Mouse (Mus musculus): ENCODE measurements at regions not wholly inside any gene's neighbourhood (a gene's known extent, or its start where the extent isn't known, plus 50 kb on each side); places are given as distances from the start of the nearest gene placed in this dataset.

DNA sequence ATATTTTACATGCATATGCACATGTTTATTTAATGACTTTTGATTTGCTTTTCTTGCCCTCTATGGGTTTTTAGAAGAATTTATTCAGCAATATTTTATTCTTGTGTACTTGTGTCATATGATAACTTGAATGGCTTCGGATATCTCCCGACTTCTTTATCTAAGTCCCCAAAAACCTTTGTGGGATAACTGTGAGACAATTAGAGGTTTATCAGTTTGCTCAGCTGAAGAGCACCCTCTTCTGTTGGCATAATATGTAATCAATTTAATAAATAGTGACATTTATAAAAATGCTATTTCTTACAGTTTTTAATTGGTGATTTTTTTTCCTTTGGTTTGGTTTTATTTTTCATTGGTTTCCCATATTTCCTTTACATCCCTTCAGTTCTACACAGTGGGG is 194.2 kb upstream of the Tent5a start:
- DNase-seq, result no peak

DNA sequence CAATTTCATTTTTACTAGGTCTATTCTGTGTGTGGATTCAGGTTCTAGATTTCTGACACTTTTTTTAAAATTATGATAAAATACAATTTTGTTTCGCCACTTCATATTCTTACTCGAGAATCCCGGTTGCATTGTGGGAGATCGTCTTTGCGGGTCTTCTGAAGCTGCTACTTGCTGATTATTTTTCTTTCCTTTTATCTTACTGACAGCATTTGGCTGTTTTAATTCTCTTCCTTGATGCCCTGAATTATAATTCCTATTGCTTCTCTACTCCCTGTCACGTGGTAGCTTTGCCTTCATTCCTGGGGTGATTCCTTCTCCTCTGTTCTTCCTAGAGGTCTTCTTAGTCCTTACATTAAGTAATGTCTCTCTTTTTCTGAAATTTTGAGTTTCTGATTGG is 193.8 kb upstream of the Tent5a start:
- DNase-seq, result no peak

DNA sequence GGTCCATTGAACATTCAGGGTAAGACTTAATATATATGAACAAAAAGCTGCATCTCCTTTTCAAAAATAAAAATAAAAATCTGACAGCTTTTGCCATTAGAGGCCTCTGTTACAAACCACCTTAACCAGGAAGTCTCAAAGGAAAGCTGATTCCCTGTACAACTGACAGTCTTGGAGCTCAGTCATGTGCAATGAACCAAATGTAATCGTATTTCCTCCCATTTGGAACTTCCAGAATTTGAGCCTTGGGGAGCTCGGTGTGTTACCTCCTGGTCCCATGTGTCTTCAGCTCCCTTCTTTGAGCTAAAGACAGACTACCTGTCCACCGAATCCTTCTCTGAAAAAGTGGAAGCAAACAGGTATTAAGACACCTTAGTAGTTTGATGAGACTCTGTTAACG is 171.9 kb upstream of the Tent5a start:
- DNase-seq, result no peak

DNA sequence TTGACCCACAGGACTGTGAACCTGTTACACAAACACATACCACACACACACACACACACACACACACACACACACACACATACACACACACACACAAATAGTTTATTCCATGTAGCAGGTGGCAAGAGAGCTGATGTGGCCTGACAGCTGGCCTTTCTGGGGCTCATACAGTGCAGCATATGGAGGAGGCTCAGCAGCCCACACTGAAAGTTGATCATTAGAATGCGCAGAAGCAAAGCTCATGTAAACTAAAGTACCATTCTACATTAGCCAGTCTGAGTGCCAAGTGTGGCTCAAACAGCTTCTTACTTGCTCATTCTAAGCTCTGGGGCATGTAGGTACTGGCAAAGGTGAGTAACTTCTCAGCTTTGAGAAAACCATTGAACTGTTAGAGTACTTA is 170.2 kb upstream of the Tent5a start:
- DNase-seq, result no peak

DNA sequence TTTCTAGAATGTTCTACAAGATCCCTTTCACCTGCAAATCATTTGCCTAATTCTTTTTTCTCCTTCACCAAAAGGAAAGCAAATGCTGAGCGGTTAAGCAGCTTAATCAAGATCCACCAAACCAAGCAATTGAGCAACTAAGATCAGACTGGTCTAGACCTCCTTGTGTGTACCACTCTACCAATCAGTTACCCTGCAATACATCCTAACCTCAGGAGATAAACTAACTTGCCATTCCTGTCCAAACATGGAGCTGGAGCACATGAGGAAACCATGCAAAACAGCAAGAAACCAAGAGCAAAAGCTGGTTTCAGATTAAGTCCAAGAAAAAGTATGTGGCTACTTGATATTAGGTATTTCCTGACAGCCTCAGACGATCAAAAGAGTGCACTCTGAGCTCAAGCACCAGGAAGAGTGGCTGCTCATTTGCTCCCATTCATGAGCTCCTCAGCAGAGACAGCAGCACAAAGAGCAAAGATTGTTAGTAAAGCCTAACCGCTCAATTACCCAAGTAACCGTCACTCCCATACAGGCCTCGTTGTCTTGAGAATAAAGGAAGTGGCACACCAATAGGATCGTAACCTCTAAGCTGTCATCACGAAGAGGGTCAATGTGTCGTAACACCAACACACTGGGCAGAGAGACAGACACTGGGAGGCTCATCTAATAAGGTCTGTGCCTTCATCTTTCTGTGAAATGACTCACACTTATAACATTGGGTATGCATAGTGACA is 169.5 kb upstream of the Tent5a start:
- DNase-seq, result no peak

DNA sequence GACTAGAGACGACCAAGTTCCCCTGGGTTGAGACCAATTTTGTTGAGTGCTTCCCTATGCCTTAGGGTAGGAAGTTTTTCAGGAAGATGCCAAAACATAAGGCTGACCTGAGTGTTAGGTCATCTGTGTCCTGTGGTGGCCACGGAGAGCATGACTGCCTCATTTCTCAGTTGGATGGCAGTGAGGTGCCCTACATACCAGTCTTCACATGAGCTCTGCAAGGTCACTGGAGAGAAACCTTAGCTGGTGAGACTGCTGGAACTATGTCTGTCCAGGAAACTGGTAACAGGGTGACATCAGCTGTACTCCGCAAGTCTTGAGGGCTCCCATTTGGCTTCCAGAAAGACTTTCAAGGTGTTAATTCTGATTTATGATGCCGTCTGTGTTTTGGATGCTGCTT is 167.9 kb upstream of the Tent5a start:
- no peak for DNase-seq

DNA sequence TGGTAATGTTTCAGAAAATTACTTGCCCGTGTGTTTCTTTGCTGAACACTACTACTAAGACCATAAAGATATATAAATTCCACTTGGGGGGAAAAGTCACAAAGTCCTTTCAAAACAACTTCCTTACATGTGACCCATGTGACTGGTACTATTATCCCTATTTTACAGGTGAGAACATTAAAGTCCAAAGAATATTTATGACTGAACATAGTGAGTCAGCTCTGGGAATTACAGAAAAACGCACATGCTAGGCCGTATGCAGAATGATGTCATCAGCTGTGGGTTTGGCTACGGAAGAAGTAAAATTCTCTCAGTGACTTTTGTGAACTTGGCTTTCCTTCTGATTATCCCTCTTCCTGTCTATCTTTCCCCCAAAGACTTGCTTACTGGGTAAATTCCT is 166.6 kb upstream of the Tent5a start:
- no peak for DNase-seq

DNA sequence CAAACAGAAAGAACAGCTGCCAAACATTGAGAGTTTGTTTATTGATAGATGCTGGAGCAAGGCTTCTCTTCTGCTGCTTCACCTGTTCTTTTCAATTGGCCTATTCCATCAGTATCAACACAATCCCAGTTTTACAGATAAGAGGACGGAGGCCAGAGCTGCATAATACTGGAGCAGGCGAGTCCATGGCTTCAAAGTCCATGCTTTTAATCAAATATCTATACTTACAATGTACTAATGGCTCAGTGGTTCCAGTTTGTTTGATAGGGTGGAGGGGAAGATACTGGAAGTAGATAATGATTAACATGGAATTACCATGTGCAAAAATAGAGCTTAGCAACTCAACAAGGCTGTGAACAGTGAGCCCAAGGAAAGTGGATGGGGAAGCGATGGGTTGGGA is 163.2 kb upstream of the Tent5a start:
- DNase-seq, result no peak

DNA sequence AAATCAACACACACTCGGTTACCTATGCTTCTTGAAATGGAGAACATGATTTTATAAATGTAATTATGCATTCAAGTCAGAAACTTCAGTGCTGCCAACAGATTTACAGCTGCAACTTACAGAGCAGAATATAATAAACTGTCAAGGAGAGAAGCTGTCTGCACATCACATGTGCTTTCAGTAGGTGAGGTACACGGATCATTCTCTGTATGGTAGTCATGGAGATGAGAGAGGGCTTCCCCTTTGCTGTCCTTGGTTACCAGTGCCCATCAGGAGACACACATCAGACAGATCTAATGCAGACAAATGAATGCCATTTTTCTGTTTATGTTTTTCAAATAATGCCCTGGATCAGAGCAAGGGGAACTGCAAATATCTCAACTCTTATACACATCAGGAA is 160.8 kb upstream of the Tent5a start:
- DNase-seq, result no peak

DNA sequence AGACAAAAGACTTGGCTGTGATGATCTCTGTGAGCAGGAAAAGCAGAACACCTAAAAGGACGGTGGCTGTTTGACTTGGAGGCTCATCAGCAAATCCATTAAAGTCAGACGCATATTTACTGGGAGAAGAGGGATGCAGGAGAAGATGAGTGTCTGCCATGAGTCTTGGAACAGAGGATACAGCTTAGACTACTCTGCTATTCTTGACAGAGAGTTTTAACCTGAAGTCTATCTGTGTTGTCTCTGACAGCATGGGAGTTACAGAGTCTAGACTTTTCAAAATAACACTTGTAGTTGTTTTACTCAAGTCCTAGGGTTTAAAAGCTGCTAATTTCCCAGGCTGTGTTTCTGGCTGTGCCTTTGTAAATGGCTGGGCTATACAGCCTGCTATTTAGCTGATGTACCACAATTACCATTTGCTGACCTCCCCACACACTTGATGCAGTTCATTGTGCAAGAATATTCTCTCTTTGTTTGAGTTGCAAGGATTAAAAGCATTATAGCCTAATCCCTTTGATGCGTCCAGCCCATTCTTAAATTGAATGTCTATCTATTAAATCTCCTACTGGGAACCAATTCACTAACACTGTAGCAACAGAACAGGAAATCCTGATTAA is 160.0 kb upstream of the Tent5a start:
- DNase-seq, result no peak

DNA sequence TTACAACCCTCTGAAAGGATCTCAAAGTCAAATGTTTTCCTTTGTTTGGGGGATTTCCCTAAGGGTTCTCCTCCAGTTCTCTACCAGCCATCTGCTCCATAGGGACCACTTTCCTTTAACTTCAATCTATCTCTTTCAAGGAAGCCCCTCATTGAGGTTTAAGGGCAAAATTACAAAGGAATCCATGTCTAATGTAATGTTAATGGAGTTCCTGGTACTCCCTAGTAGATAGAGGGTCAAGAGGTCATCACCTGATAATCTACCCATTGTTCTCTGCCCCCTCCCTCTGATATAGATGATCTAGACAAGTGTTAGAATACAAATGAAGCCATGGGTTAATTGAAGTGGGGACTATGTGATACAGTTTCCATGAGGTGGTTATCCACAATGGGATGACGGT is 158.6 kb upstream of the Tent5a start:
- DNase-seq, result no peak

DNA sequence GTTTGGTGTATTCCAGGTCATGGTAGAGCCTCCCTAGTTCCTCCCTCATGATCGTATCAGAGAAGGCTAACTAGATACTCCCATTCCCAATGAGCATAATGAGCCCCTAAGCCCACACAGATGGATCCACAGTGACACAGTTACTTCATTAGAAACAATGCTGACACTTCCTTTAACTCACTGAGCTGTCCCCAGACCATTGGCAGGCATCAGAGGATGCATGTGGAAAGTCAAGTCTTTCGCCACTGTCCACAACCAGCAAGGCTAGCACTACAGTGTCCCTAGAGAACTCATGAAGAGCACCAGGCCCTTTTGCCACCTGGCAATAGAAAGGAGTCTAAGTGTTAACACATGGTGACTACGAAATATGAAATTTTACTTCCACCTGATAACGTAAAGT is 156.1 kb upstream of the Tent5a start:
- DNase-seq, result no peak

DNA sequence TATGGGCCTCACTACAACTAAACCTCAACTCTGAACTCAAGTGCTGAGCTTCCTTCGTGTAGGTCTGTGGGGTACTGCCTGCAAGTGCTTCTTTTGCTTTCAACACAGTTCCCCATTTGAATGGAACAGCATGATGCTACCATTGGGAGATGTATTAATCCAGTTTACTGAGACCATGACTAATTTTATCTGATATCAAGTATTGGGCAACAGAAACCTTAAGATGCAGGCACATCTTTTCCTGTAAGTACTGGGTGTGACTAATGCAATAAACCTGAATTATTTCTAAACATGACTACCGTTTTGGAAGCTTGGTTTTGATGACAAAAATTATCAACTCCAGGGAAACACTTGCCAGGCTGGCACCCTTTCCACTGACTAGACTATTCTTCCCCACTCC is 153.4 kb upstream of the Tent5a start:
- no peak for DNase-seq

DNA sequence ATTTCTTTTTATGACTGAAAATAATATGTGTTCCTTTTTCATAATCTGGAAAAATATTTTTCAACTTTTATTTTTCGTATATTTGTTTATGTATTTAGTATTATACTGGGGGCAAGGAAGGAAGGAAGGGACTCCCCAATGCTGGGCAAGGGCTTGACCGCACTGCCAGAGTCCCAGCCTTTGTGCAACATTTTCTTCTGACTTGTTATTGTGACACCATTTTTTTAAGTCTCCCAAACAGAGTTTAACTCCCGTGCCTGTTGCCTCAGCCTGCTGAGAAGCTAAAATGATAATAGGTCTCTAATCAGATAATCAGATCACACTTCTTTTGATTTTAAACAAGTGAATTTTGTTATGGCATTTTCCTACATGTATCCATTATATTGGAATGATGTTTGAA is 148.1 kb upstream of the Tent5a start:
- no peak for DNase-seq

DNA sequence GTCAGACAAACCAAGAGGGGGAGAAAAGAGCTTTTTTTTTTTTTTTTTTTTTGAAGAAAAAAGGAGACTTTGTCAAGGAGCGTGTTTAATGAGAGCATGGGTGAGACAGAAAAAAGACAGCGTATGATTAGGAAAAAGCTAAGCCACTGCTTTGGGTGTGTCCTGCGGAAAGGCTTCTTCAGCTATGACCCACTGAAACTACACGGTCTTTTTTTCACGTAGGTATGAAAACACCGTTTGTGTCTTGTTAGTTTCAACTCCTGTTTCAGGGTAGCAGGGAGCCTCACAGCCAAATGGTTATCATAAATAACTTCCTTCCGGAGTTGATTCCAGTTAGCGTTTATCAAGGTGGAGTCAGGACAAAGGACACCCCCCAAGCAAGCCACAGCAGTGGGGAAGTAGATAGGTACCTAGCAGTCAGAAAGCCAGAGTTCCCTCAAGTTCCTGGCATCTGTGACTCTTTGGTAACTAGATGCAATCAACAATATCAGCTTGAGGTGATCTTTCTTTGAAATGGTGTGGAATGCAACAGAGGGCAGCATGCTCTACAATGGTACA is 143.2 kb upstream of the Tent5a start:
- DNase-seq, result no peak

DNA sequence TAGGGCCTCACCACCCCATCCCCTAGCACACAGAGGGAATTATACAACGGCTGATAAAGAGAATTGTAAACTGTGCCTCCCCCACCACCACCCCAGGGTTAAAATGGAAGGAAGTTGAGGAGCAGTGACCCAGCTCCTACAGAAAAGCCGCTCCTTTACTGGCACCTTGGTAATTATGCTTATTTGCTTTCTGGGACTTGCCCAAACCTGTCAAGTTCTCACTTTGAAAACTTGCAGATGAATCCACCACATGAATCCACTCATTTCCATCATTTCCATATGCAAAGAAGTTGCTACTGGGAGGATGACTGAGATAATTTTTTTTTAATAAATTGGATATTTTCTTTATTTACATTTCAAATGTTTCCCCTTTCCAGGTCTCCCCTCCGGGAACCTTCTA is 142.1 kb upstream of the Tent5a start:
- DNase-seq, result no peak

DNA sequence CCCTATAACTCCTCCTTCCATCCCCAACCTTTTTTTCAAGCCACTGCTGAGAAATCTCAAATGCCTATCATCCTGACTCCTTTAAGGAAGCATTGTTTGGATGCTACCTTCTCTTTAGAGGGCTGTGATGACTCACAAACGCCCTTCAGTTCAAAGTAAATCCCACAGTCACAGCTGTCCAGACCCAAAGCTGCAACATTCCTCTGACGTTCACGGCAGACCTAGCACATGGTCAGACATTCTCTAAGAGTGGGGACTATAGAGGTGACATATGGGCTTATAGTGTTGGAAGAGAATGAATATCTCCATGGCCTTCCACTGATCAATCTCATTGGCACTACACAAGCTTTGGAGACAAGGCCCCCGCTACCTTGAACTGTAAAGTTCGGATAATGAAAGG is 139.5 kb upstream of the Tent5a start:
- no peak for DNase-seq

DNA sequence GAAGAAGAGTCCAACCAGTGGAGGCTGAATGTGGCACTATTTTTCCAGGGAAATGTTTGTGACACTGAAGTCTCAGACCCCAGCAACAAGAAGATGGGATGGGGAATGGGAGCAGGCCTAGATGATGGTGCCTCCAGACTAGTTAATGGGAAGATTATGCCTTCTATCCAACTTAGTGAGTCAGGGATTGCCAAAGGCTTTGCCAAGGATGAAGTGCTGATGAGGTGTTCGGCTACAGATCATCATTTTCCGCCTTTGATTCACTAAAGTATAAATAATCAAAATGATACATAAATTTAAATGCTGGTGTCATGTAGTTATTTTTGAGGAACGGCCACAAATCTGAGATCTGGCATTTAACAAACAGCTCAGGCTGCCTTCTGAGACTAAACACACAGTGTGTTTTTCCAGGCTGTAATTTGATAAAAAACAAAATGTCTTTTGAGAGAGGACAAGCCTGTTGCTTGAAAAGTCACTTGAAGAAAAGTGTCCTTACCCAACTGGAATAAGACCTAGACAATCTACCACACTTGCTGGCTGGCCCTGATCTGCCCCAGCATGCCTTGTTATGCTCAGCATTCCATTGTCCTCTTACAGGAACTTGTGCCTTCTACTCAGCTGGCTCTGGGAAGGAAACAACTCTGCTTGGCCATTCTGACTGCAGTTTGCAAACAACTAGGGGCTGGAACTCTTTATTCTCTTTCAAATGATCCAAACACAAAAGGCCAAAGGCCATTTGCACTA is 132.1 kb upstream of the Tent5a start:
- no peak for DNase-seq

DNA sequence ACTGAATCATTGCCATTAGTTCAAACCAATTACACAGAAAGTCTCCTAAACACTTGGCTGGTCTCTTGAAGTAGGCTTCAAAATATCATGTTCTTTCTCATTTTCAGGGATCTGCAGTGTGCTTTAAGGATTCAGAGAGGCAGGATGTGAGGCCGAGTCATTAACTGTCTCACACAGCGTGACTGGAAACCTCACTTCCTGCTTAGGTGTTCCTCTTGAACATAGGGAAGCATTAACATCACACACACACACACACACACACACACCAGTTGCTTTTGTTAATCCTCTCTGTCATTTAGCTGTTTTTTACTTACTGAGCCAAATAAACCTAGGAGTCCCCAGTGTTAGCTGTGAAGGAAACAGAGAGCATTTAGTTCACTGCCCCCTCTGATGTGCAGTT is 131.2 kb upstream of the Tent5a start:
- DNase-seq, result no peak

DNA sequence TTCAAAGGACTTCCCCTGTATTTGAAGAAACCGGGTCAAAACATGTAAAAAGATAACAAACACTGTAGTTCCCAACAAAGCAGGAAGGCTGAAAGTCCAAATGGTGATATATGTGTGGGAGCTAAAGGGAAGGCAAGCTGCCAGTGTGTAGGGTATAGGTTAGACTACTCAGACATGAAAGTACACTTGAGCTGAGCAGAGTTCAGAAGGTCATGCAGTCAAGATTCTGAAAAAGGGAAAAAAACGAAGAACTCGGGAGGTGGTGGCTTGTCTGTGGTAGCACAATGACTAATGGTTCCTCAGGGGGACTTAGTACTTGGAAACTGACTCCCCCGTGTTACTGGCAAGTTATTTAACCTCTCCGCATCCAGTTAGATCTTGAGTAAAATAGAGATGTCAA is 130.3 kb upstream of the Tent5a start:
- no peak for DNase-seq

DNA sequence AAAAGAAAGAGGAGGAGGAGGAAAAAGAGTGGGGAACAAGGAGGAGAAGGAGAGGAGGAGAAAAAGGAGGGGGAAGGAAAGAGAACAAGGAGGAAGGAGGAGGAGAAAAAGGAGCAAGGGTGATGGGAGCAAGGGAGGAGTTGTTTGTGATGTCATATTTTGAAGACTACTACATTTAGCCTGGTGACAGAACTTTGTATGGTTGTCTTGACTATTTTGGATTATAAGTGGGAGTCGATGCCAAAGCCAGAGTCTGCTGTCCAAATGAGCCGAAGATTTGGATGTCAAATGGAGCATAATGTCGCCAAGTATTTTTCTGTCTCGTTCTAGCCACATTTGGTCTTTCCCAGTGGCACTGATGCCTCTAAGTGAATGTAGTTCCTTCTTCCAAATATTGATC is 128.2 kb upstream of the Tent5a start:
- no peak for DNase-seq

DNA sequence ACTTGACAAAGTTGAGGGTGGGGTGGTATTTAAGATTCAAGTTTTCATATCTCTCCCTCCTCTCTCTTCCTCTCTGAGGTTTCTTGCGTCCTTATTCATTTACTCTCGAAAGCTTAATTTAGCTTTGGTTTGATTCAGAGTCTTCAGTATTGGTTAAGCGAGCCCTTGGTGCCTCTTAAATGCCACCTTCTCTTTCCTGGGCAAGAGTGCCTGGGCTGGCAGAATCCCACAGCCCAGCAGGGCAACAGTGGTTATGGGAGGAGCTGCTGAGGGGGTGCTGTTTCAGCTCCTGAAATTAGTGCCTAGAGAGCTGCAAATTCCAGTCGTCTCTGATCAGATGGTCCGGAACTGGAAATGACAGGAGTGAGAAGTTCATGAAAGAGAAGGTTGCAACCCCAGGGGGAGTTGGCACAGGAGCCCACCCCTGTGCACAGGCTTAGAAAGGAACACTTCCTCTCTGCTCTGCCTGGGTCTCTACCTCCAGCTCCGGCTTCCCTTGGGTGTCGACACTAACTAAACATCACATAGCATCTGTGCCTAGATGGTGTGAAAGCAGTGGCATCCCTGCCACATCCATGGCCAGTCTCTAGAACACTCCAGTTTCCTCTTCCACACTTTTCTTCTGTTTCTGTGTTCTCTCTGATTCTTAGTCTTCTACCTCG is 125.2 kb upstream of the Tent5a start:
- no peak for DNase-seq

DNA sequence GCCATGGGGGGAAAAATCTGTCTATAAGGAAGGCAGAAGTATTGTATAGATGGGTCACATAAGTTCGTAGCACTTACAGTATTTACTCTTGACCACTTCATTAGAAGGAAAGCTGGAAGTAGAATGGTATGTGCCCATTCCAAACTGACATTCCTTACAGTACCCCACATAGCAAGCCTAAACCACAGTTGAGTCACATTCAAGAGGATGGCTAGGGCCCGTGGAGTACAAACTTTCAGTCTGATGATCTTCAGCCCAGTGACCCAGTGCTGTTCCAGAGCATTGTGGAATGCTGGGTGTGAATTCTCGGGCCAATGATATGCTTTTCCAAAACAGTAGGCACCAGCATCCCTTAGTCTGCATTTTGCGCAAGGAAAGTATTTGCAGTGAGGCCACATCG is 124.2 kb upstream of the Tent5a start:
- DNase-seq, result no peak

DNA sequence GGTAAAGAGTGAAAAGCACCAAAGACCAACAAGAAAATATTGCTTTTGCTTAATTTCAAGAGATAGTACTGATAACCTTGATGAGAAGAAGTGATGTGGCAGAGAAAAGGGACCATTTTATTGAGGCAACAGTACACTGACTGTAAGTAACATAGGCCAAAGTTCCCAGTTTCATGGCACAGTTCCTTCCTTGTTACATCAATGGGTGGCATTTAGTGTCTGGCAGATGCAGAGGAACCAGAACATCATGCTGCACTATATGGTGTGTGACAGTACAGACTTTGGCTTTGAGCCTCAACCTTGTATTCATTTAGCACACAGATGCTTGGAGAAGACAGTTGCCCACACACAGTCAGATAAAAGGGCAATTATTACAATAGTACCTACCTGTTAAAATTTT is 123.7 kb upstream of the Tent5a start:
- DNase-seq, result no peak

All from kidney, postnatal 25 days (tissue).